Mouse (Mus musculus) neutrophil, adult 5-6 weeks (primary cell): Measurements from ENCODE around the gene Bicc1. TPM values are rescaled to one million over a fixed set of nuclear protein-coding genes. Genes with fewer than 3 reads are reported as not detected.
"Not testable (repeated sequence)": the region's sequence is repeated elsewhere in the genome, so short reads cannot be mapped to it uniquely, and the experiment has no call there.

Experiments
- ATAC-seq: fragments of 151-379, 151-347 bp; 2 replicates; pipeline ENCODE4 v1.8.0; 2017; ENCODE audit warnings: mild to moderate bottlenecking, moderate TSS enrichment; ENCODE audit not compliant: insufficient number of reproducible peaks, poor library complexity, low FRiP score, severe bottlenecking; ENCODE audit errors: extremely low read depth
- total RNA-seq: library from RNA; stranded (forward); fragments of 200-1000 nt; gene quantifications from 2 replicates; pipeline ENCODE4 v1.2.3, GENCODE M21; 2017

Gene Bicc1
- total RNA-seq, 1 experiment from 2014 or later: not detected

DNA sequence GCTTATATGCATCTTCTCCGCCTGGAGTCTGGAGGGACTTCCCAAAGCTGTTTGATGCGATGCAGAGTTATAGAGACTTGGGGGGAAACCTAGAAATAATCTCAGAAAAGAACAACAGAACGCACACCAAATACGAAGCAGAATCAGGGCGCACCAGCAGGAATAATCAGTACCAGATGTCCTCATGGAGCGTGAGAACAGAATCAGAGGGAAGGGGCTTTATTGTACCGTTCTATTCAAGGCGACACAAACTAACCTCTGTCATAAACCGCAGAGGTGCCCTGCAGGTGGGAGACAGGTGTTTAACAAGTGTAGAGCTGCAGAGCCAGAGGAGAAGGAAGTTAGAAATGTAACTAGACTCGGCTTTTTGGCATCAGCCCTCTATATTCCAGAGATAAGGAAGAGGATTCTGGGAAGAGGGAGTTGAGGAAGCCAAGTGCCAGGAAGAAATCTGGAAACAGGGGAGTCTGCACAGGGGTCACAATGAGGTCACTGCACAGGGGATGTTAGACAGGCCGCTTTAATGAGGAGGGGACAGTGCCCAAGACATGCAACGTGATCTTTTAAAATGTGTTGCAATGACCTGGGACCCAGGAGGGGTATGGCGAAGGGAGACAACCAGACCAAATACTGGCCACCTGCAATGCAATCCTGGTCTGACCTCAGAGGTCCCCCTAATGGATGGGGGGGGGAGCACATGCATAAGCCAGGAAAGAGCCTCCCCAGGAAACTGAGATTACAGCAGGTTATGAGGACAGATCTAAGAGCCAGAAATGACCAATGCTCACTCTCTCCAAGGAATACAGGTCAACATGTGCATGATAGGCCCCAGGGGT lies 190.4 kb downstream of the Bicc1 start:
- no peak for ATAC-seq

GRCm38 (mm10) chr10:70966642-70967345 lies 192.7 kb downstream of the Bicc1 start:
- ATAC-seq: no peak

DNA sequence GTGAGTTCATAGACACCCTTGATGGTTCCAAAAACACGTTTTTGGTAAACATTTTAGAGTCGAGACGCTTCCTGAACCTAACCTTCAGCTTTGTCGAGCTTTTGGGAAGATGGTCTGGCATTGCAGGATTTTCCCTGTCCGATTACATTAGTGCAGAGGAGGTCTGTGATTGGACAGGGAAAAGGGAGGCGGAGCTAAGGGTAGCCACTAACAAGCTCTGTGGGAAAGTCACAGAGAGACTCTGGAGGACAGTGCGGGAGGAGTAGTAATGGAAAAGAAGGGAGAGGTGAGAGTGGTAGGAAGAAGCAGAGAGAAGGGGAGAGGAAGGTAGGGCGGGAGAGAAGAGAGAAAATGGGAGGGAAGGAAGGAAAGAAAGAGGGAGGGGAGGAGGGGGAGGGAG lies 194.8 kb downstream of the Bicc1 start:
- ATAC-seq: no peak

GRCm38 (mm10) chr10:70963599-70964193 lies 195.8 kb downstream of the Bicc1 start:
- ATAC-seq: no peak

DNA sequence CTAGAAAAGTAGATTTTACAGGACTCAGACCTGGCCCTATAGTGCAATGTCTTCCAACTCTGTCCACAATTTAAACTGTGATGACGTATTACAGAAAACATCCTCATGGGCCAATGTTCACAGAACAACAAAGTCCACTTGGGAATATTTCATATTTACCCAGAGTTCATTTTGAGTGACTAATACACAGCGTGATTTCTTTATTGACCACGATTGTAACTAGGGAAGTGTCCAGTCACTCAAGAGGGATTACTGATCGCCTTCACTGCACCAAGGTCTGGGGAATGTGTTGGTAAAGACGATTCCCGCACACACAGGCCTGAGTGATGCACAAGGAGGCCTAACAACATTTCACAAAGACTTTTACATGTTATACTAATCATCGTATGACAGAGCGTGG lies 197.9 kb downstream of the Bicc1 start:
- no peak for ATAC-seq

- ATAC-seq: not testable (repeated sequence)
These were observed 199.1 kb downstream of the Bicc1 start for GRCm38 (mm10) chr10:70960396-70960795.

DNA sequence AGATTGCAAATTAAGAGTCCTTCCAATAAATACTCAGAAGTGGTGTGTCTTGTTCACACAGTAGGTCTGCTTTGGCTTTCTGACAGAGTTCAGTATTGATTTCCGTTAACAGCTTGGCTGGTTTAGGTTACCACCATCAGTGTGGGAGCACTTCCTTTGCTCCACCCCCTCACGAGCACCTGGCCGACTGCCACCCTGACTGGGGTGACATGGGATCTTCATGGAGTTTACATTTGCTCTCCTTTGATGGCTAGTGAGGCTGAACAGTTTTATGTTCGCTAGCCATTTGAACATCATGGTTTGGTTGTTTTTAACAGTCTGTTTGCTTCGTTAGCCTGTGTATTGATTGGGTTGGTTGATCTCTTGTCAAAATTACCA lies 206.7 kb downstream of the Bicc1 start:
- ATAC-seq: no peak

DNA sequence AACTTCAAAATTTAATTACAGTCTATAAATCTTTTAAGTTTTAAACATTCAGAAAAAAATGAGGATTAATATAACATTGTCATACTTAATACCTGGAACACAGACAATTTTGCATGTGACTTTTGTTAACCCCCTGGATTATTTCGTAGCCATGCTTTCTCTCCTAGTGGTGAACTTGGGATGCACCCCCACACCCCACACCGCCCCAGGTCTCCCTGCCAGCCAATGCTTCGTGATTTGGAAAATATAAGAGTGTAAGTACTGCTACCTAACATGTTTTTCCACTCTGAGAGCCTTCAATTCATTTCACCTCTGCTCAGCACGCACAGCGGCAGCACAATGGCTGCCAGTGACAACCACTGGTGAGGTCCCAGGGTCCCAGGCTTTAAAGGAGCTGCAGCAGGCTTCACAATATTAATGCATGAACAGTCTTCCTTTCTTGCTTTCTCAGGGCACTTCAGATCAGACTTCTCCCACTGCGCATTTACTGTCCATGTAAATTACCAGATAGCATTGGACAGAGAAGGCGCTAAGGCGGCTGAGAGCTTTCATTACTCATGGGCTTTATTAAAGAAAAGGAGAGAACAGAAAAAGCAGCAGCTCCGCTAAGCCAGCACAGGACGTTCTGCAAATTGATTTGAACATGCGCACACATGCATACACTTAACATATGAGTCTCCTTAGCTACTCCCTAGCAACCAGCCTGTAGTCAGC lies 207.3 kb downstream of the Bicc1 start:
- no peak for ATAC-seq

DNA sequence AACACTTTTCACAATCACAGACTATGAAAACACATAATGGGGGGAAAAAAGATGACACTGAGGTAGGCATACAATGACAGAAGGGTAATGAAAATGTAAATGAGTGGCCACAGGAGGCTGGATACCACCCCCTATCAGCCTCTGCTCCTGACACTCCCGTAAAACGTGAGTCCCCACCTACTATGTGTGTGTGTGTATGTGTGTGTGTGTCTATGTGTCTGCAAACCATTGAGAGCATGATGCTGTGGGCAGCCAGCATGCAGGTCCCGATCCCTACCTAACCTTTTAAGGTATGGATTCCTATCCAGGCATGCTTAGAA lies 209.4 kb downstream of the Bicc1 start:
- no peak for ATAC-seq

DNA sequence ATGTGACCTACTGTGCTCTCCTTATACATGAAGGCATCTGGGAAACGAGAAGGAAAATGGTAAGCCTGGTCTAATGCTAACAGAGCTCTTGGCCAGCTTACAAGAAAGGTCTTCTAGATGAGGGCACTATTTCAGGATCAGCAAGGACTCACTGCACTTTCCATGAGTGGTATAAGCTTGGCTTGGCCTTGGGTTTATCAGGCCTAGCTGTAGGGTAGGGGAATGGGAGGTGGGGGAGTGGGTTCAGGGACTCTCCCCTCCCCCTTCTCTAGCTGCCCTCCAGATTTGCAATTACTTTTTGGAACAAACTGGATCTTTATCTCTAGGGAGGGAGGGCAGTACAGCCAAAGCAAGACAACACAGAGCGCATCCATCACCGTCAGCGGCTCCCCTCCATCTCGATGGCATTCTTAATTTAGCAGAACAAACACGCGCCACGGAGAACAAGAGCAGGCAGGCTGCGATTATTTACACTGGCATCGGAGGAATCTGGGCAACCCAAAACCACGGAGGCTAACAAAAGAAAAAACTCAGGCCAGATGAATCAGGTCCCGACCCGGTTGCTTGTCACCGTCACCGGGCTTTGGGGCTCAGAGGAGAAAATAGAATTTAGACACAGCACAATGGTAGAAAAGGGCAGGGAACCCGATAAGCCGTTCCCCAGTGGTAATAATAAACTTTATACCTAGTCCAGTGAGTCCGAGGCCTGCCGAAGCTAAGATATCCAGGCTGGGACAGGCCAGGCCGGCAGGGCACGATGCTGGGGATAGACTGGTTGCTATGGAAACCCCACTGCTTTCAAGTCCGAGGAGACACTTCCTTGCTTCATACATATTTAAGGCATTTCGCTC lies 210.0 kb downstream of the Bicc1 start:
- no peak for ATAC-seq

- no peak for ATAC-seq
These were observed 211.2 kb downstream of the Bicc1 start for GRCm38 (mm10) chr10:70948276-70948675.

DNA sequence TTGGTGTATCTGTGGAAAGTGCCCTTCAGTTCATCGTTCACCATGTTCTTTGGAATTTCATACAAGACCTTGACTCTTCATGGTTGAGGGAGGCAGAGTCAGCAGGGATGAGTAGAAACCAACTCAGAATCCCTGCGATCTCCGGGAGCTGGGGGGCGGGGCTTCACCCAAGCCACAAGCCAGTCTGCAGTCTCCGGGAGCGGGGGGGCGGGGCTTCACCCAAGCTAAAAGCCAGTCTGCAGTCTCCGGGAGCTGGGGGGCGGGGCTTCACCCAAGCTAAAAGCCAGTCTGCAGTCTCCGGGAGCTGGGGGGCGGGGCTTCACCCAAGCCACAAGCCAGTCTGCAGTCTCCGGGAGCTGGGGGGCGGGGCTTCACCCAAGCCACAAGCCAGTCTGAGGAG lies 213.4 kb downstream of the Bicc1 start:
- ATAC-seq: not testable (repeated sequence)

GRCm38 (mm10) chr10:70945076-70945475 lies 214.4 kb downstream of the Bicc1 start:
- ATAC-seq: no peak

- no peak for ATAC-seq
These were observed 217.9 kb downstream of the Bicc1 start for GRCm38 (mm10) chr10:70941623-70942022.

- no peak for ATAC-seq
These were observed 219.7 kb downstream of the Bicc1 start for GRCm38 (mm10) chr10:70939751-70940150.

- ATAC-seq: no peak
These were observed 222.1 kb downstream of the Bicc1 start for GRCm38 (mm10) chr10:70937450-70937849.

DNA sequence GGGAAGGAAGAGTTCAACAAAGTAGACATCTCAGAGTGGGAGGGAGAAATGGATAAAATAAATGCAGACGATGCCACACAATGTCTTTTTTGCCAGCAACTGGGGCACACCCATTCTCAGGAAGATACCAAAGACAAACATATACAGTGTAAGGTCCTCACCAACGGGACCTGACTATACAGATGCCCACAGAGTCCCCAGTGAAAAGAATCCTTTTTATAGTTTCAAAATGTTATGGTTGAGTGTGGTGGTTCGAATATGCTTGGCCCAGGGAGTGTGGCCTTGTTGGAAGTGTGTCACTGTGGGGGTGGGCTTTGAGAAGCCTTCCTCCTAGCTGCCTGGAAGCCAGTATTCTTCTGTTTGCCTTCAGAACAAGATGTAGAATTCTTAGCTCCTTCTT lies 223.5 kb downstream of the Bicc1 start:
- ATAC-seq: no peak

GRCm38 (mm10) chr10:70926126-70926525 lies 233.4 kb downstream of the Bicc1 start:
- no peak for ATAC-seq

GRCm38 (mm10) chr10:70924348-70924747 lies 235.2 kb downstream of the Bicc1 start:
- ATAC-seq: no peak
